Mouse (Mus musculus) embryo, embryonic 11 days (tissue): Measurements from ENCODE around the gene Stx11.

Experiments
- DNase-seq: peaks from one replicate; pipeline ENCODE4 v3.0.0-alpha.2; 2015

Gene Stx11

DNA sequence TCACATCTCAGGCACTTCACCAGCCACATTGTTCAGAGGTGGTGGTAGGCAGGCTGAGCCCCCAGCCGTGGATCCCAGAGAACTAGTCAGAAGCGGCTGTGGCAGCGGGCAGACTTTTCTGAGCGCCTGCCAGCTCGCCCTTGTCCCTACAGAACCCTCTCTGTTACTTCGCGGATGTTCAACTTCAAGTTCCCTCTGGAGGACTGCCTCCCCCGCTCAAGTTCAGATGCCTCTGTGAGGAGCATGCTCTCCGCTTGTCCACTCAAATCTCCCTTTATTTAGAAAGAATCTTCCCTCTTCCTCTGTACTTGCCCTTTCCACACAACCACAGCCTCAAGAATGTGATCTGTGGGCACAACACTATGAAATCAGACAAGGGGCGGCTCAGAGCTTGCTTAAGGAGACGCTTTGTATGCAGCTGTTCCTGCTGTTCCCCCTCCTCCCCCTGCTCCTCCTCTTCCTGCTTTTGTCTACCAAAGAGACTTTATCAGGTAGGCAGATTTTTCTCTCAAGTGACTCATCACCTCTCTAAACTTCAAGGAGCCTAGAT is 52.0 kb downstream of the Stx11 start:
- DNase-seq = no peak

DNA sequence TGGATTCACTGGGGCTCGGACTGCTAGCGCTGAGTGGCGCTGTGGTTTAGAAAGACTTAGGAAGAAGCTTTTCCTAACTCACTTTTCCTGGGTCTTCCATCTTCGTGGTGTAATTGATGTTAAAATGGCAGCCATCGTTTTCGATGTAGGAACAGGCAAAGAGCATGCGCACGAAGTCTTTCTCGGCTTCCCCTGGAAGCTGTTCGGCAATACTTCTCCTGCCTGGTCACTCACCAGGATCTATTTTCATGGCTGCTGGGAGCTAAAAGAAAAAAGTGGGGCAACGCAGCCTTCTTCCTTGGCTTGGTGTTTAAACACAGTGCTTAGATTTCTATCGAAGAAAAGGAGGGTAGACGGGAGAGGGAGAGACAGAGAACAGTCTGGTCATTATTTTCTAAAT is 52.6 kb downstream of the Stx11 start:
- no peak for DNase-seq

DNA sequence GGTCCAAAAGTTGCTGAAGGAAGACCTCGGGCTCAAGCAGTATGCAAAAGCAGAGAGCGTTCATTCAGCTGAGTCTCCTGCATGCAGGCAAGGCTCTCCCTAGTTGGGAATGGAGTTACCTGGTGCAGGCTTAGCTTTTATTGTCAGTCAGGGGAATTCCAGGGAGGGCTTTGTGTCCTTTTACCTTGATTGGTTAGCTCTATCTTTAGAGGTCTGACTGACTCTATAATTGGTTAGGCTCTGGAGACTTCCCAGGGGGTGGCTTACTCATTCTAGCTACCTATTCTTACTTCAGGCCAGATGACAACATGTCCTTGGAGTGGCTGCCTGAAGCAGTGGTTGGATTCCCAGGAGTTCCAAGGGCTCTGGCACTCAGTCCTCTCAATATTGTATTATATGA is 54.2 kb downstream of the Stx11 start:
- no peak for DNase-seq

DNA sequence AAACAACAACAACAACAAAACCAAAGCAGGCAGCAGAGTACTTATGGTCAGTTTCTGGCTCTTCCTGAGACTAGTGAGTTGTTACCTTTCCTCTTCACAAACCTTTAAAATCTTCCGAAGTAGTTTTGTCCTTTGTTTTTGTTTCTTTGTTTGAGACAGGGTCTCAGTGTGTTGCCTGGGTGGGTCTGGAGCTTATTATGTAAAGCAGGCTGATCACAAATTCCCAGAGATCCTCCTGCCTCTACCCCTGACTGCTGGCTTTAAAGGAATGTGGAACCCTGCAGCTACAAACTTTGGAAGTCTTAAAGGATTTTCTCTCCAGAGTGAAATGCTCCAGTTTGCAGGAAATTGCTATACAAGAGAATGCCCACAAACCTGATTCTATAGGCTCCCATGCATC is 54.9 kb downstream of the Stx11 start:
- no peak for DNase-seq

DNA sequence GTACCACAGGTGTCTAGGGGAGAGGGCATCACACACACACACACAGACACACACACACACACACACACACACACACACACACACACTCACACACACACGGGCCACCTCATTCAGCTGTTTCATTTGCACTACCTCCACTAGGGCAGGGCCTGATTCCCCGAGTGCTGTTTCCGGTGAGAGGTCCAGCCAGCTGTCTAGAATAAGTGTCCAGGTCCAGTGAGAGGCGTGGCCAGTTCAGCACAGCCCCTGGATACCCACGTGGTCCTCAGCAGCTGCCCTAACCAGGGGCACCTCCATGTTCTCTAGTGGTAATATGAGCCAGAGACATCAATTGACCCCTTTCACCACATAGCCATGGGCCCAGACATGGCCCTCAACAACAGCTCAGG is 60.0 kb downstream of the Stx11 start:
- no peak for DNase-seq

DNA sequence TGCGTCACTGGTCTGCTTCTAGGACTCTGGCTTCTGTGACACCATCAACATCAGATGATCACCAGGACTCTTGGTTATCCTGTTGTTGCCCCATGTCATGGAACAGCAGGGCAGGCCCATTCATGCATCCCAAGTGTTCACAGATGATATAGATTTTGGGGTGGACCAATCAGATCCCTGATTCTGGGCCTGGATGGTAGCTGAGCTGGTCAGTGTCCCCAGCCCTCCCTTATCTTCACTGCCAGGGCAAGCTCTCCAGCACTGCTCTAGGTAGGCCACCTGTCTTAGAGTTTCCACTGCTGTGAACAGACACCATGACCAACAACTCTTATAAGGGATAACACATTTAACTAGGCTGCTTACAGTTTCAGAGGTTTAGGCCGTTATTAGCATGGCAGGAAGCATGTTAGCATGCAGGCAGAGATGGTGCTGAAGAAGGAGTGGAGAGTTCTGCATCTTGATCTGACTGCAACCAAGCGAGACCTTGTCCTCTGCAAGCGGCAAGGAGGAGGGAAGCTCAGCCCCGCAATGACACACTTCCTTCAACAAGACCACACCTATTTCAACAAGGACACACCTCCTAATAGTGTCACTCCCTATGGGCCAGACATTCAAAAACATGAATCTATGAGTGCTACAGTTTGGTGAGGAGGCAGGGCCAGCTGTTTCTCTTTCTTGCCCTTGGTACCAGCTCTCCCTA is 60.5 kb downstream of the Stx11 start:
- DNase-seq = no peak

DNA sequence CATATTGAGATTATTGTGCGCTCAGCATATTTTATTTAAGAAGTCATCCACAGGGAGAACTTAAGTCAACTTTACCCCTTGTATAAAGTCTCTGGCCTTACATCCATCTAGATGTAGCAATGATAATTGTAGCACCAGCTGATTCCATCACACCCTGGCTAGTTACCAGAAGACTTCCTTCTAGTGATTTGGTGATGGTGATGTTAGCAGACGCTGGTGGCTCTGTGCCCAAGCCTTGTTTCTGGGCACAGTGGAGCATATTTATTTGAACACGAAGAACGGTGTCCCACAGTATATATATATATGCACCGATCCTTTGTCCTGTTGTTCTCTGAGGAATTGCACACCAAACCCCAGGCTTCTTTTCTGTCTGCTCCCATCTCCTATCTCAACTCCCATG is 64.2 kb downstream of the Stx11 start:
- DNase-seq = no peak

DNA sequence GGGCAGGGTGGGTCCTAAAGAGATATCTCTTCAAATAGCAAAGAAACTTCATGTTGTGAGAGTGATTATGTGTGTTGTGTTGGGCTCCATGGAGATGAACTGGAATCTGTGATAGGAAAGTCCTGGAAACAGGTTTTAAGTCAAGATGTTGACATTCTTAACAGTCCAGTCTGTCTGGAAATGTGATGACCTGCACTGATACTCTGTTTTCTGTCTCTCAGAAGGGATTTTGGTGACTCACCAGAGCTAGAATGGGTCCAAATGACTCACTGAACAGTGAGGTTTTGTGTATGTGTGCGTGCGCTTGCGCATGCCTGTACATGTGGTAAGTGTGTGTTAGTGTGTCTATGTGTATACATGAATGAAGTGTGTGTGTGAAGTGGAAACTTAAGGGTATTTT is 70.8 kb downstream of the Stx11 start:
- no peak for DNase-seq

DNA sequence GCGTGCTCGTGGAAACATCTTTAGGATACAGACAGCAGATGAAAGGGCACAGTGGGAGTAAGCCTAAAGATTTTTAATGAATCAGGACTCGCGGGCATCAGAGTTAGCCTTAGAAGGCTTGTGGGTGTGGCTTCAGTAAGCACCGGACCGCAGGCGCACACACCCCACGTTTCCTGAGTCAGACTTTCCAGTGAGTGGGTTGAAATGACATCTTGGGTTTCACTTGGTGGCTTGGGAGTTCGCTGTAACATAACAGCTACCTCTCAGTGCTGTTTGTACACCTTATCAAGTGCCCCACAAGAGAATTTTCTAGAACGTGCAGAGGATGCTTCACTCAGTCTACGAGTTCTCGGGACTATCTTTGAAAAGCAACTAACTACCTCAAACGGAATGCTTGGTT is 75.7 kb downstream of the Stx11 start:
- no peak for DNase-seq
